Mouse (Mus musculus): Measurements from ENCODE around the gene Wfdc13. TPM values are rescaled to one million over a fixed set of nuclear protein-coding genes. Genes with fewer than 3 reads are reported as not detected.

Gene Wfdc13
- polyA plus RNA-seq, 1 experiment = 0.04 TPM

DNA sequence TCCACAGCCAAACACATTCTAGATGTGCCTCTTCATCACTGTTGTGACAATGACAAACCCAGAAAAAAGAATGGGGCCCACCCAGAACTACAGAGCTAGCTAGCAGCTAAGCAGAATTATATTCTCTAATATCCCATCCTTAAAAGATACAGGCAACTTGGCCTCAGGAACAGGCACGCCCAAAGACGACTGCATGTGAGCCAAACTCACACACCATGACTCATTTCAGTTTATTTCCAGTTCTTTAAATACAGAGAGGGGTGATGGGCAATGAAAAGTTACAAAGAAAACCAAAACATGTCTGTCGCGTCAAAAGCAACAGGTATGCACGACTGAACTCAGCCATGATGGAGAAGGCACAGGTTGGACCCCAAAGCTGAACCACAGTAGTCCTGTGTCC lies 50.5 kb downstream of the Wfdc13 start:
- TF ChIP-seq TCF12 (IDR thresholded peaks at IDR 0.05; ENCODE audit: insufficient read depth, poor library complexity, severe bottlenecking) (no peak), SRF (IDR thresholded peaks at IDR 0.05; ENCODE audit: control insufficient read depth, insufficient read length, low read depth) (no peak), MAX (IDR thresholded peaks at IDR 0.05; ENCODE audit: low read depth) (no peak), MYOD1 (IDR thresholded peaks at IDR 0.05; ENCODE audit: control insufficient read depth in 1 of 3, insufficient read length in 2 of 3, low read depth in 2 of 3) (no peak), CEBPB (IDR thresholded peaks at IDR 0.05; ENCODE audit: insufficient read depth, poor library complexity, severe bottlenecking) (no peak), POLR2A (IDR thresholded peaks at IDR 0.05; ENCODE audit: insufficient read length, low read depth) (no peak), USF1 (IDR thresholded peaks at IDR 0.05; ENCODE audit: low read depth) (no peak), POLR2AphosphoS2 (IDR thresholded peaks at IDR 0.05; ENCODE audit: insufficient read length, low read depth) (no peak), TCF3 (IDR thresholded peaks at IDR 0.05; ENCODE audit: insufficient read length, low read depth) (no peak), REST (IDR thresholded peaks at IDR 0.05; ENCODE audit: insufficient read depth, insufficient read length) (no peak), E2F4 (IDR thresholded peaks at IDR 0.05; ENCODE audit: insufficient read depth) (no peak), MYOG (IDR thresholded peaks at IDR 0.05; ENCODE audit: control insufficient read depth in 1 of 3, insufficient read depth in 1 of 3, insufficient read length in 2 of 3, low read depth in 2 of 3) (no peak)
- Histone ChIP-seq H3ac (ENCODE audit: control insufficient read depth, insufficient read length) (no peak overlapping the region), H3K27me3 (ENCODE audit: control insufficient read depth, insufficient read depth, insufficient read length) (peaks cover 5% of the 10 kb centered on the region), H3K79me2 (ENCODE audit: control insufficient read depth, insufficient read depth) (no peaks in the 10 kb centered on the region), H3K36me3 (ENCODE audit: control insufficient read depth, insufficient read depth) (no peaks in the 10 kb centered on the region), H3K4me2 (ENCODE audit: low read depth) (no peak overlapping the region), H3K4me3 (no peak overlapping the region)

Other genes starting within 250 kb of the Wfdc13 start
- gene Sdc4, start 241.2 kb upstream of the Wfdc13 start, polyA plus RNA-seq (2012; fragmentation: generic; extraction: Trizol) = 52.4 TPM
- gene Sys1, start 228.1 kb upstream of the Wfdc13 start, polyA plus RNA-seq (2012; fragmentation: generic; extraction: Trizol) = 47.6 TPM
- gene Gm20458, start 224.1 kb upstream of the Wfdc13 start, polyA plus RNA-seq (2012; fragmentation: generic; extraction: Trizol) = 31.6 TPM
- not detected for gene Trp53tg5, start 211.4 kb upstream of the Wfdc13 start, polyA plus RNA-seq (2012; fragmentation: generic; extraction: Trizol)
- 16.4 TPM for gene Dbndd2, start 199.0 kb upstream of the Wfdc13 start, polyA plus RNA-seq (2012; fragmentation: generic; extraction: Trizol)
- 79.2 TPM for gene Pigt, start 187.6 kb upstream of the Wfdc13 start, polyA plus RNA-seq (2012; fragmentation: generic; extraction: Trizol)
- gene Wfdc2, start 122.7 kb upstream of the Wfdc13 start, polyA plus RNA-seq (2012; fragmentation: generic; extraction: Trizol) = not detected
- not detected for gene Spint3, start 111.6 kb upstream of the Wfdc13 start, polyA plus RNA-seq (2012; fragmentation: generic; extraction: Trizol)
- gene Wfdc6a, start 99.7 kb upstream of the Wfdc13 start, polyA plus RNA-seq (2012; fragmentation: generic; extraction: Trizol) = not detected
- not detected for gene Eppin, start 91.5 kb upstream of the Wfdc13 start, polyA plus RNA-seq (2012; fragmentation: generic; extraction: Trizol)
- not detected for gene Wfdc6b, start 71.6 kb upstream of the Wfdc13 start, polyA plus RNA-seq (2012; fragmentation: generic; extraction: Trizol)
- not detected for gene Wfdc8, start 71.5 kb upstream of the Wfdc13 start, polyA plus RNA-seq (2012; fragmentation: generic; extraction: Trizol)
- not detected for gene Wfdc16, start 46.3 kb upstream of the Wfdc13 start, polyA plus RNA-seq (2012; fragmentation: generic; extraction: Trizol)
- not detected for gene Wfdc10, start 29.1 kb upstream of the Wfdc13 start, polyA plus RNA-seq (2012; fragmentation: generic; extraction: Trizol)
- not detected for gene Wfdc9, start 28.5 kb upstream of the Wfdc13 start, polyA plus RNA-seq (2012; fragmentation: generic; extraction: Trizol)
- not detected for gene Wfdc11, start 11.0 kb upstream of the Wfdc13 start, polyA plus RNA-seq (2012; fragmentation: generic; extraction: Trizol)
- gene Spint4, start 13.4 kb downstream of the Wfdc13 start, polyA plus RNA-seq (2012; fragmentation: generic; extraction: Trizol) = not detected
- not detected for gene Spint5, start 30.2 kb downstream of the Wfdc13 start, polyA plus RNA-seq (2012; fragmentation: generic; extraction: Trizol)
- 0.41 TPM for gene Wfdc3, start 60.8 kb downstream of the Wfdc13 start, polyA plus RNA-seq (2012; fragmentation: generic; extraction: Trizol)
- gene Dnttip1, start 60.9 kb downstream of the Wfdc13 start, polyA plus RNA-seq (2012; fragmentation: generic; extraction: Trizol) = 63.0 TPM
- 103 TPM for gene Ube2c, start 84.8 kb downstream of the Wfdc13 start, polyA plus RNA-seq (2012; fragmentation: generic; extraction: Trizol)
- 3,985 TPM for gene Tnnc2, start 94.9 kb downstream of the Wfdc13 start, polyA plus RNA-seq (2012; fragmentation: generic; extraction: Trizol)
- gene Snx21, start 100.7 kb downstream of the Wfdc13 start, polyA plus RNA-seq (2012; fragmentation: generic; extraction: Trizol) = 29.5 TPM
- 24.5 TPM for gene Acot8, start 119.8 kb downstream of the Wfdc13 start, polyA plus RNA-seq (2012; fragmentation: generic; extraction: Trizol)
- gene Zswim3, start 120.0 kb downstream of the Wfdc13 start, polyA plus RNA-seq (2012; fragmentation: generic; extraction: Trizol) = 3.3 TPM
- gene Zswim1, start 137.6 kb downstream of the Wfdc13 start, polyA plus RNA-seq (2012; fragmentation: generic; extraction: Trizol) = 13.3 TPM
- gene Spata25, start 143.4 kb downstream of the Wfdc13 start, polyA plus RNA-seq (2012; fragmentation: generic; extraction: Trizol) = 0.40 TPM
- 202 TPM for gene Ctsa, start 147.8 kb downstream of the Wfdc13 start, polyA plus RNA-seq (2012; fragmentation: generic; extraction: Trizol)
- gene Neurl2, start 148.3 kb downstream of the Wfdc13 start, polyA plus RNA-seq (2012; fragmentation: generic; extraction: Trizol) = 23.5 TPM
- gene Pltp, start 172.6 kb downstream of the Wfdc13 start, polyA plus RNA-seq (2012; fragmentation: generic; extraction: Trizol) = 117 TPM
- gene Pcif1, start 194.2 kb downstream of the Wfdc13 start, polyA plus RNA-seq (2012; fragmentation: generic; extraction: Trizol) = 43.2 TPM
- 11.1 TPM for gene Zfp335, start 226.7 kb downstream of the Wfdc13 start, polyA plus RNA-seq (2012; fragmentation: generic; extraction: Trizol)